Mouse (Mus musculus): ENCODE results near the gene Hs3st4.

GRCm38 (mm10) chr7:124166229-124166628 is 183.6 kb downstream of the Hs3st4 start:
- TF ChIP-seq CTCF (IDR thresholded peaks at IDR 0.05; ENCODE audit: control insufficient read depth, insufficient read depth, insufficient replicate concordance, low read depth, low read length) (no peak), POLR2A (IDR thresholded peaks at IDR 0.05; ENCODE audit: control insufficient read depth, low read depth, low read length) (no peak)

Measured in testis, adult 2 months (tissue).